Mouse (Mus musculus): ENCODE results near the gene Spns2.

- no peak for TF ChIP-seq CTCF (IDR thresholded peaks at IDR 0.05)
- no peak for TF ChIP-seq EP300 (IDR thresholded peaks at IDR 0.05)
These were observed 6.4 kb upstream of the Spns2 start for GRCm38 (mm10) chr11:72496066-72496465.

Measured in lung, postnatal 0 days (tissue).